Mouse (Mus musculus): Measurements from ENCODE around the gene Cda. TPM values are rescaled to one million over a fixed set of nuclear protein-coding genes. Genes with fewer than 3 reads are reported as not detected.

The Cda gene
- polyA plus RNA-seq, 1 experiment, result not detected

DNA sequence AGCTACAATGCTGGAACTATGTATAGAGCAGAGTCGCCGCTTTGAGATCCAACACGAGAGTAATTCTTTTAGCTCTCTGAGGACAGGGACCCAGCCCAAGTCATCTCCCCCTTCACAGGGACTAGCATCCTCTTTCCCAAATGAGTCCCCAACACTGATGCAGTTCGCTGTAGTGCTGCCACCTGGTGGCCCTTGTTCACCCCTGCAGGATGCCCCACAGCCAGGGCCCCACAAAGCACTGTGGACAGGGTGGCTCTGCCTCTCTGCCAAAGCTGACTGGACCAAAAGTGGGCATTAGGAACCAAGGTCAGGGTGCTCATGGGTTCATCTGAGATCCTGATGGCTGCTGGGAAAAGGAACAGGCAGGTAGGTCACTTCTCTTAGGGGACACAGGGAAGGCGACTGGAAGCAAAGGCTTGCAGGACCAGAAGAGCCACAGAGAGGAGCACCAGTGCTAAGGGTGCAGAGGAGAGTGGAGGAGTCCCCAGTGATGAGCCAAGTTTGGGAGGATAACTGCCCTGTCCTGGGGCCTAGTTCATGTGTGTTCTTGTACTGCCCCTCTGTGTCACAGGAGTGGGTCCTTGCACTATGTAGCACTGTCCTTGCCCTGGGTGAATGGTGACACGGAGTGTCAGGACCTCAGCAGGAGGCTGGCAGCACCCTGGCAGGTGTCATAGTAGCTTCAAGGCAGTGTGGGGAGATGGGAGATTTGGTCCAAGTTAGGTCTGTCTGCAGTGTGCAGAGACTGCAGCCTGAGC lies 49.1 kb downstream of the Cda start:
- Histone ChIP-seq H3K4me3 (replicated peaks; ENCODE audit: control insufficient read depth, low read depth, low read length) (no peak overlapping the region), H3K4me1 (ENCODE audit: control insufficient read depth, insufficient read depth, low read length) (no peaks in the 10 kb centered on the region), H3K27ac (ENCODE audit: control insufficient read depth, insufficient read depth, low read depth, low read length, poor library complexity) (no peak overlapping the region)
- WGBS, result 68% methylated on average over 6 of the region's 6 CpGs
- peak; percentile 92 for TF ChIP-seq CTCF (IDR thresholded peaks at IDR 0.05; ENCODE audit: control insufficient read depth, insufficient read depth, low read length)
- TF ChIP-seq POLR2A (IDR thresholded peaks at IDR 0.05; ENCODE audit: borderline replicate concordance, control insufficient read depth, low read depth, low read length), result no peak

DNA sequence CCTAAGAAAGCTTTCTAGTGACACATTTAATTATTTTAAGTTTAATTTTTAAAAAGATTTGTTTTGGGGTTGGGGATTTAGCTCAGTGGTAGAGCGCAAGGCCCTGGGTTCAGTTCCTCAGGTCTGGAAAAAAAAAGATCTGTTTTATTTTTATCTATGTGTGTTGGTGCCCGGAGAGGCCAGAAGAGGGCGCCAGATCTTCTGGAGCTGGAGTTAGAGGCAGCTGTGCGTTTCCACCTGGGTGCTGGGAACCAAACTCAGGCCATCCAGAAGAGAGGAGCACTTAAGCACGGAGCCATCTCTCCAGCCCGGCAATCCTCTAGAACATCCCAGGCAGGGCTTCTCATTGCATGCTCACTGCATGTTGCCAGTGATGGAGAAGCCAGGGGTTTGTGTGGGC lies 51.4 kb downstream of the Cda start:
- Histone ChIP-seq H3K4me1 (ENCODE audit: control insufficient read depth, insufficient read depth, low read length) (no peaks in the 10 kb centered on the region), H3K4me3 (replicated peaks; ENCODE audit: control insufficient read depth, low read depth, low read length) (no peak overlapping the region), H3K27ac (ENCODE audit: control insufficient read depth, insufficient read depth, low read depth, low read length, poor library complexity) (no peak overlapping the region)
- WGBS, result 90% methylated on average over 6 of the region's 6 CpGs
- TF ChIP-seq CTCF (IDR thresholded peaks at IDR 0.05; ENCODE audit: control insufficient read depth, insufficient read depth, low read length), result peak; percentile 37; the same call in 1 of the 2 replicates
- no peak for TF ChIP-seq POLR2A (IDR thresholded peaks at IDR 0.05; ENCODE audit: borderline replicate concordance, control insufficient read depth, low read depth, low read length)

DNA sequence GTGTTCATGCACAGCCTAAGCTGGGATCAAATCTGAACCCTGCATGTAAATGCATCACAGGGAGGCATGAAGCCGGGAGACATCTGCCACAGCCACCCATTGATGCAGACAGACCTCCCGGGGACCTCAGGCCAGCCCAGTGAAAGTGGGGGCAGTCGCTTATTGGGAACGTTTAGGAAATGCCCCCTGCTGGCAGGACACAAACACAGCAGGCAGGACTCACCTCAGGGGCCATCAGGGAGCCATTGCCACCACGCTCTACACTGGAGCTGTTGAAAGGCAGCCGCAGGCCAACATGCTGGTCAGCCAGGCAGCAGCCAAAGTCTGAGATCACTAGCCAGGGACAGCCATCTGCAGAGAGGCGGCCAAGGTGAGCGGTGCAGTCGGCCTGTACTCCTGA lies 52.0 kb downstream of the Cda start:
- 73% methylated on average over 9 of the region's 9 CpGs for WGBS
- H3K4me1 ChIP-seq (ENCODE audit: control insufficient read depth, insufficient read depth, low read length), result no peaks in the 10 kb centered on the region
- TF ChIP-seq POLR2A (IDR thresholded peaks at IDR 0.05; ENCODE audit: borderline replicate concordance, control insufficient read depth, low read depth, low read length) (no peak), CTCF (IDR thresholded peaks at IDR 0.05; ENCODE audit: control insufficient read depth, insufficient read depth, low read length) (peak; percentile 54)
- no peak overlapping the region for H3K27ac ChIP-seq (ENCODE audit: control insufficient read depth, insufficient read depth, low read depth, low read length, poor library complexity)
- no peak overlapping the region for H3K4me3 ChIP-seq (replicated peaks; ENCODE audit: control insufficient read depth, low read depth, low read length)

DNA sequence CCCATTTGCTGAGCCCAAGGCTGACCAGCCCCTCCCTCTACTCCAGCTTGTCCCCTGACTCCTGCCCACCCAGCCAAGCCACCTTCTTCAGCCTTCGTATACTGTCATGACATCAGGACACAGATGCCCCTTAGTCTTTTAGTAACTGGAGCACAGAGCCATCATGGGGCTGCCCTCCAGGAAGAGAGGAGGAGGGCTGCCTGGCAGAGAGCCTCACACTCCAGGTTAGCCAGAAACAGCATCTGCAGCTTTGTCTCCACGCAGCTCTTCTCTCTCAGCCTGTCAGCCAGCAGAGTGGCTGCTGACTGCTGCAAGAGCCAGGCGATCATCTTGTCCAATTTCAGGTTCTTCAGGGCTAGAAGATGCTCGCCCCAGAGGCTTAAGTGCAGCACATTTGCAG lies 54.0 kb downstream of the Cda start:
- Histone ChIP-seq H3K4me1 (ENCODE audit: control insufficient read depth, insufficient read depth, low read length) (no peaks in the 10 kb centered on the region), H3K27ac (ENCODE audit: control insufficient read depth, insufficient read depth, low read depth, low read length, poor library complexity) (no peak overlapping the region), H3K4me3 (replicated peaks; ENCODE audit: control insufficient read depth, low read depth, low read length) (no peak overlapping the region)
- TF ChIP-seq CTCF (IDR thresholded peaks at IDR 0.05; ENCODE audit: control insufficient read depth, insufficient read depth, low read length), result no peak
- TF ChIP-seq POLR2A (IDR thresholded peaks at IDR 0.05; ENCODE audit: borderline replicate concordance, control insufficient read depth, low read depth, low read length), result no peak
- WGBS, result 81% methylated on average over 4 of the region's 4 CpGs

DNA sequence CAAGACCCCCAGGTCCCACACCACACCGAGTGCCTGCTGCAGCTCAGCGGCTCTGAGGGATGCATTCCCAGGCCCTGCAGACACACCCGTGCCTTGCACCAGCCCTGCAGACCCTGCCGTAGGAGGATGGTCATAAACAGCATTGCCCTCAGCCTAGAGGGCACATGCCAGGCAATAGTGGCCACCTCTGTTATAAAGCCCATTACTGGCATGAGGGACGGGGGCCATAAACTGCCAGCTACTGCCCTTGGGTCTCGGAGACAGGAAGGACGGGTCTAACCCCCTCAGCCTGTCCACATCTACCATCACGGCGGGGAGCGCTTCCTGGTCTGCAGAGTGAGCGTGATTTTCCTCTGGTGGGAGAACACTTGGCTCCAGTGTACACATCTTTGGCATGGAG lies 54.8 kb downstream of the Cda start:
- Histone ChIP-seq H3K4me3 (replicated peaks; ENCODE audit: control insufficient read depth, low read depth, low read length) (no peak overlapping the region), H3K27ac (ENCODE audit: control insufficient read depth, insufficient read depth, low read depth, low read length, poor library complexity) (no peak overlapping the region), H3K4me1 (ENCODE audit: control insufficient read depth, insufficient read depth, low read length) (no peaks in the 10 kb centered on the region)
- 87% methylated on average over 11 of the region's 11 CpGs for WGBS
- no peak for TF ChIP-seq POLR2A (IDR thresholded peaks at IDR 0.05; ENCODE audit: borderline replicate concordance, control insufficient read depth, low read depth, low read length)
- TF ChIP-seq CTCF (IDR thresholded peaks at IDR 0.05; ENCODE audit: control insufficient read depth, insufficient read depth, low read length), result no peak

DNA sequence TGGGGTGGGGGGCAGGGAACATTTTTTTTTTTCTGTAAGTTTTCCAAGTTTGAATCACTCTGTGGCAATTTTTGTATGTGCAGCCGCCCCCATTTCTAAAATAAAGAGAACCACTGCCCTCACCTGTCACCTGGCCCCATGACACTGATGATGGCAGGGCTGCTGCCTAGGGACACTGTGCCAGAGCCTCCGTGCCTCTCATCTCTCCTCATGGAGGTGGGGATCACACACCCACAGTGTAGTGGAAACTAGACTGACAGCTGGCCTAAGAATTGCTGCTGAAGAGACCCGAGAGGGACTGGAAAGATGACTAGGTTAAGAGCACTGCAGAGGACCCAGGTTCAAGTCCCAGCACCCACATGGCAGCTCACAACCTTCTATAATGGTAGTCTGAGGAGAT lies 55.7 kb downstream of the Cda start:
- Histone ChIP-seq H3K27ac (ENCODE audit: control insufficient read depth, insufficient read depth, low read depth, low read length, poor library complexity) (no peak overlapping the region), H3K4me3 (replicated peaks; ENCODE audit: control insufficient read depth, low read depth, low read length) (no peak overlapping the region), H3K4me1 (ENCODE audit: control insufficient read depth, insufficient read depth, low read length) (no peaks in the 10 kb centered on the region)
- TF ChIP-seq POLR2A (IDR thresholded peaks at IDR 0.05; ENCODE audit: borderline replicate concordance, control insufficient read depth, low read depth, low read length) (no peak), CTCF (IDR thresholded peaks at IDR 0.05; ENCODE audit: control insufficient read depth, insufficient read depth, low read length) (no peak)
- 85% methylated on average over 3 of the region's 3 CpGs for WGBS

DNA sequence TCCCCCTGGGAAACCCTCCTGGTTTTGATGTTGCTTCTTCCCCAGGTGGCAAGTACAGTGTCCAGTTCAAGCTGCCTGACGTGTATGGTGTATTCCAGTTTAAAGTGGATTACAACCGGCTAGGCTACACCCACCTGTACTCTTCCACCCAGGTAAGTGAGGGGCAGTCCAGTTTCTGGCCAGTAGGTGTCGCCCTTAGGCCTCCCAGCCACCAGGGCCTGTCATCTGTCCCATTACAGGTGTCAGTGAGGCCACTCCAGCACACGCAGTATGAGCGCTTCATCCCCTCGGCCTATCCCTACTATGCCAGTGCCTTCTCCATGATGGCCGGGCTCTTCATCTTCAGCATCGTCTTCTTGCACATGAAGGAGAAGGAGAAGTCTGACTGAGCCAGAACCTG lies 56.2 kb downstream of the Cda start:
- no peak for TF ChIP-seq POLR2A (IDR thresholded peaks at IDR 0.05; ENCODE audit: borderline replicate concordance, control insufficient read depth, low read depth, low read length)
- TF ChIP-seq CTCF (IDR thresholded peaks at IDR 0.05; ENCODE audit: control insufficient read depth, insufficient read depth, low read length), result peak; percentile 89
- WGBS, result 75% methylated on average over 8 of the region's 8 CpGs

DNA sequence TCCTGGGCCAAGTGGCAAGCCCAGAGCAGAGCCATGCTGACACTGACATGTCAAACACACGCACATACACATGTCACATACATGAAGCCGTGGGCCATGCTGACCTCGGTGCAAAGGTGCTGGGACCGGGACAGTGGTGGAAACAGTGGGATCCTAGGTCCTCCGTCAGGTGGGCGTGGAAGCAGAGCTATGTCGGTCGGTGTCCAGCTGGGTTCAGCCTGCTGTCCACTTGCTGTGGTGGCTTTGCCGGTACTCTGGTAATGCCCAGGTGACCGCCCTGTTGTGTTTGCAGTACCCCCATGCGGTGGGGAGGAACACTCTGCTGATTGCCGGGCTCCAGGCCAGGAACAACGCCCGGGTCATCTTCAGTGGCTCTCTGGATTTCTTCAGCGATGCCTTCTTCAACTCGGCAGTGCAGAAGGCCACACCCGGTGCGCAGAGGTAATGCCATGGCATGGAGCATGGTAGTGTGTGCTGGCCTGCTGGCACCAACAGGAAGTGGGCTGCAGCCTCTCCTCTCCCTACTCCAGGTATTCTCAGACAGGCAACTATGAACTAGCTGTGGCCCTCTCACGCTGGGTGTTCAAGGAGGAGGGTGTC lies 57.4 kb downstream of the Cda start:
- Histone ChIP-seq H3K4me3 (replicated peaks; ENCODE audit: control insufficient read depth, low read depth, low read length) (no peak overlapping the region), H3K27ac (ENCODE audit: control insufficient read depth, insufficient read depth, low read depth, low read length, poor library complexity) (no peak overlapping the region), H3K4me1 (ENCODE audit: control insufficient read depth, insufficient read depth, low read length) (peaks cover 3% of the 10 kb centered on the region; the same call in 1 of the 2 replicates)
- WGBS, result 91% methylated on average over 19 of the region's 19 CpGs
- TF ChIP-seq POLR2A (IDR thresholded peaks at IDR 0.05; ENCODE audit: borderline replicate concordance, control insufficient read depth, low read depth, low read length) (no peak), CTCF (IDR thresholded peaks at IDR 0.05; ENCODE audit: control insufficient read depth, insufficient read depth, low read length) (no peak)

More for the DNA sequence above, 56.2 kb downstream of the Cda start:
- Histone ChIP-seq H3K27ac (ENCODE audit: control insufficient read depth, insufficient read depth, low read depth, low read length, poor library complexity) (no peak overlapping the region), H3K4me3 (replicated peaks; ENCODE audit: control insufficient read depth, low read depth, low read length) (no peak overlapping the region), H3K4me1 (ENCODE audit: control insufficient read depth, insufficient read depth, low read length) (no peaks in the 10 kb centered on the region)
